Mouse (Mus musculus): Measurements from ENCODE around the gene Ift52.

DNA sequence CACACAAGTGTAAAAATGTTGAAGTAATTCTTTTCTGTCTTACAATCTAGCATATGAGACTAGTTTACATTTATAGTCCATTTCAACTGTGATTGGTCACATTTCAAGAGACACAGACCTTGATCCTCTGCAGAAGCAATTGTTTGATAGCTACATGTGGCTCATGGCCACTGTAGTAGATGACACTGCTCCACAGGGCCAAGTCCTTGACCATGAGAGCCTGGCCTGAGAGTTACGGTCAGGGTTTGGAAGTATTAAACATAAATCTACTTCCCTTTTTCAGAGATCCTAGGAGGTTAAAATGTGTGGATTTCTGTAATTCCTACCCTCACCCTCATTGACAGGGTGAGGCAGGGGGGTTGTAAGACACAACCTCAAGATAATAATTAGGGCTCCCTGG is 16.1 kb upstream of the Ift52 start:
- TF ChIP-seq CTCF (IDR thresholded peaks at IDR 0.05; ENCODE audit: low read depth) (no peak), EP300 (optimal IDR thresholded peaks at IDR 0.05) (no peak)
